Mouse (Mus musculus) testis, adult 2 months (tissue): Measurements from ENCODE around the gene Cfap43.

Experiments
- CTCF ChIP-seq: fragments of 200-500 bp; IDR thresholded peaks from 2 replicates; pipeline ENCODE4 v1.5.1; 2012; ENCODE audit warnings: low read depth, mild to moderate bottlenecking, inconsistent platforms, low read length, moderate library complexity; ENCODE audit not compliant: control insufficient read depth, insufficient read depth, insufficient replicate concordance
- POLR2A ChIP-seq: fragments of 200-500 bp; IDR thresholded peaks from 2 replicates; pipeline ENCODE4 v1.6.1; 2012; ENCODE audit warnings: low read depth, mild to moderate bottlenecking, inconsistent platforms, low read length, moderate library complexity; ENCODE audit not compliant: control insufficient read depth

- TF ChIP-seq CTCF (no peak), POLR2A (no peak)
Observed at GRCm38 (mm10) chr19:47919966-47920375, 884 bp upstream of the Cfap43 start.
